In the genomic region with DNA sequence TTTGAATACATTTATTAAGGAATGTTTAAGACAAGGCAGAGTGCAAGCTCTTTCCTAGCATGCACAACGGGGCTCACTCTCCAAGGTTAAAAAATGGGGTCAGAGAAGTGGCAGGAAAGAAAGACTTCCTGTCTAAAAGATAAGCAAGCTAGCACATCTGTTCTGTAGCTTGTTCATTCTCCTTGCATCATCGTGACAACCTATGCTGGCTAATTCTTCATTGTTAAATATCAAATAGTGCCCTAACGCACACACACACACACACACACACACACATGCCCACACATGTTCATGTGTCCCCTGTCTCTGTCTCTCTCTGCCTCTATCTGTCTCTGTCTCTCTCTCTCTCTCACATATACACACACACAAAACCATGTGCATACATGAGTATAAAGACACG, we compare ENCODE assay signal across 24 mouse cellular contexts. TPM values are rescaled to one million over a fixed set of nuclear protein-coding genes. Genes with fewer than 3 reads are reported as not detected.
DNase-seq lines count a peak whose midpoint lies in the region; ATAC-seq and TF ChIP-seq lines count a peak whose summit lies in the region.
"Had no signal": no experiment of that assay in that cellular context is flagged by ENCODE, and none has a peak within 500 bp of the region (broad histone marks: within the 10 kb centered on the region; RNA-seq: fewer than 3 reads in every experiment).

No protein-coding gene starts in this region.

- no peaks in the 10 kb centered on the region for H3K9me3 ChIP-seq in heart, postnatal 0 days (replicated peaks; ENCODE audit: control insufficient read depth, low read length)
- H3K9me3 ChIP-seq in G1E (replicated peaks): no peaks in the 10 kb centered on the region
- H3K9me3 ChIP-seq: embryonic facial prominence, embryonic 10.5 days; kidney, embryonic 15.5 days; limb, embryonic 12.5 days; neural tube, embryonic 15.5 days had no signal

- H3K4me3 ChIP-seq in heart, postnatal 0 days (ENCODE audit: low read depth, low read length): no peak overlapping the region
- no peak overlapping the region for H3K4me3 ChIP-seq in G1E (ENCODE audit: low read depth, low read length)
- H3K4me3 ChIP-seq: embryonic facial prominence, embryonic 10.5 days; forebrain, embryonic 10.5 days; hindbrain, embryonic 12.5 days; kidney, embryonic 15.5 days; limb, embryonic 12.5 days; neural tube, embryonic 15.5 days had no signal

- H3K9ac ChIP-seq in heart, postnatal 0 days (replicated peaks; ENCODE audit: low read depth, low read length): no peak overlapping the region
- H3K9ac ChIP-seq: hindbrain, embryonic 12.5 days; kidney, embryonic 15.5 days; limb, embryonic 12.5 days; neural tube, embryonic 15.5 days had no signal

- no peak for DNase-seq in heart, postnatal 0 days (ENCODE audit: low spot score)
- DNase-seq in heart, adult 9 months (ENCODE audit: low spot score in 2 of 2): no peak
- DNase-seq in 416B (ENCODE audit: low read depth): peak; percentile 93
- no peak for DNase-seq in G1E (ENCODE audit: low spot score)
- DNase-seq in layer of hippocampus, postnatal 10 days (ENCODE audit: low spot score in 2 of 2): no peak
- DNase-seq in kidney, postnatal 10 days: no peak
- DNase-seq in frontal cortex, postnatal 14 days (ENCODE audit: low spot score in 2 of 2): no peak
- DNase-seq: adrenal gland, postnatal 36 days; cerebellum, adult 9-11 months; gastrocnemius, postnatal 14 days; kidney, adult 11 months; lung, adult 2 months; lung, postnatal 14 days; right cerebral cortex, adult 18-20 months had no signal

- no peaks in the 10 kb centered on the region for H3K36me3 ChIP-seq in heart, postnatal 0 days (replicated peaks; ENCODE audit: control insufficient read depth, insufficient read depth, low read length)
- no peaks in the 10 kb centered on the region for H3K36me3 ChIP-seq in G1E (replicated peaks)
- H3K36me3 ChIP-seq: embryonic facial prominence, embryonic 10.5 days; forebrain, embryonic 10.5 days; hindbrain, embryonic 12.5 days; kidney, embryonic 15.5 days; limb, embryonic 12.5 days; neural tube, embryonic 15.5 days had no signal

- whole genome bisulfite sequencing in heart, postnatal 0 days: 37% methylated on average over 4 of the region's 4 CpGs

- no peak for ATAC-seq in heart, postnatal 0 days (ENCODE audit: insufficient read depth, low read depth)
- ATAC-seq in G1E (ENCODE audit: extremely low read depth, insufficient number of reproducible peaks, low FRiP score, poor library complexity, severe bottlenecking): peak; percentile 48; the same call in 1 of the 2 replicates
- peak; percentile 40 for ATAC-seq in megakaryocyte progenitor cell, adult 5-6 weeks (replicated peaks; ENCODE audit: poor library complexity)
- ATAC-seq: forebrain, embryonic 16.5 days had no signal

- no peak overlapping the region for H3K4me2 ChIP-seq in heart, postnatal 0 days (ENCODE audit: low read depth, low read length)
- H3K4me2 ChIP-seq: heart, embryonic 11.5 days; hindbrain, embryonic 12.5 days; kidney, embryonic 15.5 days; limb, embryonic 12.5 days; liver, embryonic 11.5 days; neural tube, embryonic 15.5 days had no signal

- no peaks in the 10 kb centered on the region for H3K4me1 ChIP-seq in heart, postnatal 0 days (ENCODE audit: control insufficient read depth, insufficient read depth)
- peaks cover 45% of the 10 kb centered on the region for H3K4me1 ChIP-seq in G1E (ENCODE audit: insufficient read depth, low read depth, low read length)
- H3K4me1 ChIP-seq: hindbrain, embryonic 12.5 days; limb, embryonic 12.5 days; neural tube, embryonic 15.5 days had no signal

- TF ChIP-seq CTCF in heart, postnatal 0 days (IDR thresholded peaks at IDR 0.05; ENCODE audit: low read depth): no peak
- TF ChIP-seq CTCF in G1E (IDR thresholded peaks at IDR 0.05; ENCODE audit: low read depth, low read length): no peak

- no peaks in the 10 kb centered on the region for H3K27me3 ChIP-seq in heart, postnatal 0 days (ENCODE audit: control insufficient read depth, insufficient read depth, low read length)
- no peaks in the 10 kb centered on the region; the same call in 1 of the 2 replicates for H3K27me3 ChIP-seq in G1E (ENCODE audit: insufficient read depth, low read length)
- H3K27me3 ChIP-seq: hindbrain, embryonic 12.5 days; kidney, embryonic 15.5 days; limb, embryonic 12.5 days; neural tube, embryonic 15.5 days had no signal

- TF ChIP-seq EP300 in heart, postnatal 0 days (IDR thresholded peaks at IDR 0.05; ENCODE audit: low read depth): no peak

- H3K27ac ChIP-seq in heart, postnatal 0 days (ENCODE audit: low read depth): peak overlapping the region; percentile 38; the same call in 1 of the 2 replicates
- H3K27ac ChIP-seq: embryonic facial prominence, embryonic 10.5 days; forebrain, embryonic 10.5 days; hindbrain, embryonic 12.5 days; kidney, embryonic 15.5 days; limb, embryonic 12.5 days; neural tube, embryonic 15.5 days had no signal

RNA-seq across cellular contexts. Expression of a gene that starts 7.3 kb away (rescaled TPM):
- 76.5 and 78.0 TPM in 2 replicates for total RNA-seq in heart, postnatal 0 days (2014; rRNA removed; ENCODE audit: low replicate concordance)
- polyA plus RNA-seq in heart, postnatal 0 days (2015; fragmentation: Nextera tagmentation; extraction: Ambion mirVana): 51.8 and 55.7 TPM in 2 replicates
- 73.6 and 75.9 TPM in 2 replicates for total RNA-seq in G1E (2014; fragmentation: Nextera tagmentation)
- total RNA-seq in G1E (2017): 126 and 131 TPM in 2 replicates
- polyA plus RNA-seq in G1E (2012): 39.9 and 53.7 TPM in 2 replicates
- total RNA-seq in megakaryocyte progenitor cell, adult 5-6 weeks (2015): 63.9 and 74.4 TPM in 2 replicates
- 161 and 168 TPM in 2 replicates for total RNA-seq in megakaryocyte progenitor cell, adult 5-6 weeks (2017)
- total RNA-seq in layer of hippocampus, postnatal 10 days (2021): 10 to 100 TPM; 45.7 to 49.4 TPM

RNA-seq across cellular contexts. Expression of a gene that starts 14.9 kb away (rescaled TPM):
- 1.7 and 4.0 TPM in 2 replicates for total RNA-seq in heart, postnatal 0 days (2014; rRNA removed; ENCODE audit: low replicate concordance)
- polyA plus RNA-seq in heart, postnatal 0 days (2015; fragmentation: Nextera tagmentation; extraction: Ambion mirVana): 0.96 and 1.1 TPM in 2 replicates
- total RNA-seq in G1E (2014; fragmentation: Nextera tagmentation) (3.7 and 5.1 TPM in 2 replicates), G1E (2017) (3.1 and 4.1 TPM in 2 replicates)
- polyA plus RNA-seq in G1E (2012): 1.7 and 2.2 TPM in 2 replicates
- 50.3 and 53.6 TPM in 2 replicates for total RNA-seq in megakaryocyte progenitor cell, adult 5-6 weeks (2015)
- 21.4 and 23.8 TPM in 2 replicates for total RNA-seq in megakaryocyte progenitor cell, adult 5-6 weeks (2017)
- under 1 TPM; 0.51 to 0.89 TPM for total RNA-seq in layer of hippocampus, postnatal 10 days (2021)

RNA-seq across cellular contexts. Expression of a gene that starts 20.6 kb away (rescaled TPM):
- total RNA-seq in heart, postnatal 0 days (2014; rRNA removed; ENCODE audit: low replicate concordance): 152 and 165 TPM in 2 replicates
- polyA plus RNA-seq in heart, postnatal 0 days (2015; fragmentation: Nextera tagmentation; extraction: Ambion mirVana): 94.2 and 97.1 TPM in 2 replicates
- total RNA-seq in G1E (2014; fragmentation: Nextera tagmentation): 67.0 and 68.7 TPM in 2 replicates
- 56.4 and 74.6 TPM in 2 replicates for total RNA-seq in G1E (2017)
- 121 and 138 TPM in 2 replicates for polyA plus RNA-seq in G1E (2012)
- 92.7 and 106 TPM in 2 replicates for total RNA-seq in megakaryocyte progenitor cell, adult 5-6 weeks (2015)
- 62.4 and 63.5 TPM in 2 replicates for total RNA-seq in megakaryocyte progenitor cell, adult 5-6 weeks (2017)
- 10 to 100 TPM; 36.0 to 37.1 TPM for total RNA-seq in layer of hippocampus, postnatal 10 days (2021)

RNA-seq across cellular contexts. Expression of a gene that starts 37.0 kb away (rescaled TPM):
- total RNA-seq in heart, postnatal 0 days (2014; rRNA removed; ENCODE audit: low replicate concordance): 38.5 and 43.6 TPM in 2 replicates
- 23.3 and 26.4 TPM in 2 replicates for polyA plus RNA-seq in heart, postnatal 0 days (2015; fragmentation: Nextera tagmentation; extraction: Ambion mirVana)
- 3.1 and 5.8 TPM in 2 replicates for total RNA-seq in G1E (2014; fragmentation: Nextera tagmentation)
- 11.9 and 16.5 TPM in 2 replicates for total RNA-seq in G1E (2017)
- 42.6 and 60.5 TPM in 2 replicates for polyA plus RNA-seq in G1E (2012)
- 3.4 and 3.5 TPM in 2 replicates for total RNA-seq in megakaryocyte progenitor cell, adult 5-6 weeks (2015)
- total RNA-seq in megakaryocyte progenitor cell, adult 5-6 weeks (2017): 2.7 and 8.0 TPM in 2 replicates
- 10 to 100 TPM; 56.7 to 67.0 TPM for total RNA-seq in layer of hippocampus, postnatal 10 days (2021)

RNA-seq across cellular contexts. Expression of a gene that starts 48.2 kb away (rescaled TPM):
- total RNA-seq in heart, postnatal 0 days (2014; rRNA removed; ENCODE audit: low replicate concordance): 2.3 and 8.6 TPM in 2 replicates
- 18.7 and 19.4 TPM in 2 replicates for polyA plus RNA-seq in heart, postnatal 0 days (2015; fragmentation: Nextera tagmentation; extraction: Ambion mirVana)
- total RNA-seq in G1E (2014; fragmentation: Nextera tagmentation) (128 and 141 TPM in 2 replicates), G1E (2017) (51.1 and 54.9 TPM in 2 replicates)
- polyA plus RNA-seq in G1E (2012): 263 and 305 TPM in 2 replicates
- total RNA-seq in megakaryocyte progenitor cell, adult 5-6 weeks (2015): 27.0 and 38.6 TPM in 2 replicates
- 21.7 and 35.4 TPM in 2 replicates for total RNA-seq in megakaryocyte progenitor cell, adult 5-6 weeks (2017)
- 1 to 10 TPM; 5.5 to 5.9 TPM for total RNA-seq in layer of hippocampus, postnatal 10 days (2021)
